Mouse (Mus musculus): ENCODE results near the gene Dhtkd1. TPM values are rescaled to one million over a fixed set of nuclear protein-coding genes. Genes with fewer than 3 reads are reported as not detected.

The Dhtkd1 gene
- polyA plus RNA-seq, 1 experiment from 2014 or later = 5.2 TPM

DNA sequence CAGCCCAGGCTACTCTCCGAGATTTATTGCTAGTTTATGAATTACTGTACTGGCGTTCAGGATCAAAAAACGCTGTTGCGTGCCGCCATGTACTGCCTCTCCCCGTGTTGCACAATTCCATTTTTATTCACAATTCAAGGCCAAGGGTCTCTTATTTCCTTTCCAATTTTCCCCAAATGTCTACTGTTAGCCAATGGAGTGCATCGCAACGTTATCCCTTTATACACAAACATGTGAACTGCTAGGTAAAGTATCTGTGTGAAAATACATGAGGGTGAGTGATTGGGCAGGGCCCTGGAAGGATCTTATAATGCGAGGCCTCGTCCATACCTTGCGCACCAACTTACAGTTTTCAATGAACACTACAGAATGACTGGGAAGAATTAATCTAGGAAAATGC is 48.3 kb downstream of the Dhtkd1 start:
- ATAC-seq (ENCODE audit: insufficient number of reproducible peaks, low FRiP score, low TSS enrichment, low read depth) (no peak), DNase-seq (ENCODE audit: low spot score) (peak; percentile 38)
- H3K27ac ChIP-seq (replicated peaks; ENCODE audit: low read depth, low read length) = no peak overlapping the region
- 38% methylated on average over 11 of the region's 11 CpGs for WGBS
- H3K4me3 ChIP-seq (ENCODE audit: low read depth, low read length) = peak overlapping the region; percentile 76
- H3K27me3 ChIP-seq (ENCODE audit: control insufficient read depth, insufficient read depth, low read length) = no peaks in the 10 kb centered on the region
- H3K36me3 ChIP-seq (ENCODE audit: control insufficient read depth, insufficient read depth, low read length) = no peaks in the 10 kb centered on the region
- H3K4me1 ChIP-seq (ENCODE audit: control insufficient read depth, insufficient read depth, low read length) = peaks cover 3% of the 10 kb centered on the region; the same call in 1 of the 2 replicates
- no peak overlapping the region; the same call in 1 of the 2 replicates for H3K9ac ChIP-seq (ENCODE audit: low read length)
- no peaks in the 10 kb centered on the region for H3K9me3 ChIP-seq (ENCODE audit: control insufficient read depth, low read length)
- H3K4me2 ChIP-seq (ENCODE audit: low read depth, severe bottlenecking) = peak overlapping the region; percentile 33

DNA sequence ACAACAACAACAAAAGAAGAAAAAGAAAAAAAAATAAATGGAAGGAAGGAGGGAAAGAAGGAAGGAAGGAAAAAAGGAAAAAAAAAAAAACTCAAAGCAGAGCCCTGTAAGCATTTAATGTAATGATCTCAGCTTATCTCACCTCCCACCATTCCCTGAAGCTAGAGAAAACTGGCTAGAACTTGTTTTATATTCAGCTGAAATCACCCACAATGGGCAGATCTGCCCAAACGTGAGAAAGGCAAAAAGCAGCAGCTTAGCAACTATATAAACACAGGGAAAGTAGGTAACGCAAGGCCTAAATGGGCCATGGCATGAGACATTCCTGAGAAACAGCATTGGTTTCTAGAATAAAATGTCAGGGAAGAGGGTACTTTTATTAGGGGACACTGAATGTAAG is 53.2 kb downstream of the Dhtkd1 start:
- Histone ChIP-seq H3K9me3 (ENCODE audit: control insufficient read depth, low read length) (no peaks in the 10 kb centered on the region), H3K36me3 (ENCODE audit: control insufficient read depth, insufficient read depth, low read length) (peaks cover 10% of the 10 kb centered on the region), H3K27me3 (ENCODE audit: control insufficient read depth, insufficient read depth, low read length) (no peaks in the 10 kb centered on the region), H3K4me3 (ENCODE audit: low read depth, low read length) (no peak overlapping the region), H3K4me2 (ENCODE audit: low read depth, severe bottlenecking) (no peak overlapping the region), H3K9ac (ENCODE audit: low read length) (no peak overlapping the region), H3K4me1 (ENCODE audit: control insufficient read depth, insufficient read depth, low read length) (peaks cover 3% of the 10 kb centered on the region; the same call in 1 of the 2 replicates), H3K27ac (replicated peaks; ENCODE audit: low read depth, low read length) (no peak overlapping the region)
- DNase-seq (ENCODE audit: low spot score) (no peak), ATAC-seq (ENCODE audit: insufficient number of reproducible peaks, low FRiP score, low TSS enrichment, low read depth) (no peak)
- 80% methylated on average over 2 of the region's 2 CpGs for WGBS

DNA sequence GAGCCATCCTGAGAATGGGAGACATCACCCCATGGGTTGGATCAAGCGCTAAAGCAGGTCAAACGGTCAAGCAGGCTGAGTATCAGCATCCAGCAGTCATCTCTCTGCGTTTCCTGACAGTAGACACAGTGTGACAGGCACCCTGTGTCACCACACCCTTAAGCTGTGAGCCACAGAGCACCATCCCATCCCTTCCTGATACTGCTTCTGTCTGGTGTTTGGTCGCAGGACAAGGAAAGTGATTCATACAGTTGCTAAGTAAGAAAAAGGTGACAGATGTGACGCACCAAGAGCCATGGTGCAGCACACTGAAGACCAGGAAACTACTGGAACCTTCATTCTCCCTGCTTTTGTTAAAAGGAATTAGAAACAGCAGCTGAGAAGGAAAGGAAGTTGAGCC is 53.7 kb downstream of the Dhtkd1 start:
- no peak overlapping the region for H3K27ac ChIP-seq (replicated peaks; ENCODE audit: low read depth, low read length)
- no peak overlapping the region for H3K4me3 ChIP-seq (ENCODE audit: low read depth, low read length)
- no peak overlapping the region for H3K4me2 ChIP-seq (ENCODE audit: low read depth, severe bottlenecking)
- ATAC-seq (ENCODE audit: insufficient number of reproducible peaks, low FRiP score, low TSS enrichment, low read depth) = no peak
- WGBS = 83% methylated on average over 5 of the region's 5 CpGs
- no peak for DNase-seq (ENCODE audit: low spot score)
- H3K36me3 ChIP-seq (ENCODE audit: control insufficient read depth, insufficient read depth, low read length) = peaks cover 10% of the 10 kb centered on the region
- no peaks in the 10 kb centered on the region for H3K9me3 ChIP-seq (ENCODE audit: control insufficient read depth, low read length)
- H3K4me1 ChIP-seq (ENCODE audit: control insufficient read depth, insufficient read depth, low read length) = no peaks in the 10 kb centered on the region
- H3K9ac ChIP-seq (ENCODE audit: low read length) = no peak overlapping the region
- H3K27me3 ChIP-seq (ENCODE audit: control insufficient read depth, insufficient read depth, low read length) = no peaks in the 10 kb centered on the region

DNA sequence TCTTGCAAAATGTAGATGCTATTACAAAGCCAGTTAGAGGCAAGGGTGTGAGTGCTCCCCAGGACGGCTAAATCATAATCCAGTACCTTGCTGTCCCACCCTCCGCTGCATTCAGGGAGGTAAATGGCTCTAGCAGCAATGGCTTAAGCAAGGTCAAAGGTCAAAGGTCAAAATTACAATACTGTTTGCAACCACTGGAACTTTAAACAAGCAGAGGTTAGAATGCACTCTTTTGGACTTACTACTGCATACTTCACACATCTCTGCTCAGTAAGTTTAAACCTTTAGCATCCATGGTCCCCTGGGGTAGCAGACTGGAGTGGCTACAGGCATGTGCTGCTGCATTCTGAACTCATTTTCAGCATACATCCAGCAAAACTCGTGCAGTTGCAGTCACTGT is 65.1 kb downstream of the Dhtkd1 start:
- Histone ChIP-seq H3K4me2 (ENCODE audit: low read depth, severe bottlenecking) (no peak overlapping the region), H3K36me3 (ENCODE audit: control insufficient read depth, insufficient read depth, low read length) (peaks cover 19% of the 10 kb centered on the region), H3K27me3 (ENCODE audit: control insufficient read depth, insufficient read depth, low read length) (no peaks in the 10 kb centered on the region), H3K9ac (ENCODE audit: low read length) (no peak overlapping the region), H3K4me1 (ENCODE audit: control insufficient read depth, insufficient read depth, low read length) (no peaks in the 10 kb centered on the region), H3K9me3 (ENCODE audit: control insufficient read depth, low read length) (no peaks in the 10 kb centered on the region), H3K27ac (replicated peaks; ENCODE audit: low read depth, low read length) (no peak overlapping the region), H3K4me3 (ENCODE audit: low read depth, low read length) (no peak overlapping the region)
- ATAC-seq (ENCODE audit: insufficient number of reproducible peaks, low FRiP score, low TSS enrichment, low read depth) = no peak
- DNase-seq (ENCODE audit: low spot score) = no peak
- 77% methylated on average over 3 of the region's 3 CpGs for WGBS

DNA sequence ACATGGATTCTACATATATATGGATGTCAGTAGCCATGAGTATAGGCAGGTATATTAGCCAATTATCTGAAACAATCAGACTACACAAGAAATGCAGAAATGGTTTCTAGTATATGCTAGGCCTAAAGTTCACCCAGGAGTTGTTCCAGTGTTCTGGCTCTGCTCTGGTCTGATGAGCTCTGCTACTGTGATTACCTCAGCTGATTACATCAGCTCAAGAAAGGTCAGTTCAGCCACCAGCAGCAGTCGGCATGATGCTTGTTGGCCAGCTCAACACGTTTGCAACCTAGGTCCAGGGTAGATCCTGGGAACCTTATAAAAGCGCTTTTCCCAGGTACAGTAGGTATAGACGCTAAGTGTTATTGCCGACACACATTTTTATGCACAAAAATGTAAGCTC is 72.8 kb downstream of the Dhtkd1 start:
- H3K27ac ChIP-seq (replicated peaks; ENCODE audit: low read depth, low read length) = no peak overlapping the region
- H3K4me2 ChIP-seq (ENCODE audit: low read depth, severe bottlenecking) = no peak overlapping the region
- no peaks in the 10 kb centered on the region for H3K9me3 ChIP-seq (ENCODE audit: control insufficient read depth, low read length)
- 92% methylated on average over 5 of the region's 5 CpGs for whole genome bisulfite sequencing
- ATAC-seq (ENCODE audit: insufficient number of reproducible peaks, low FRiP score, low TSS enrichment, low read depth) (no peak), DNase-seq (ENCODE audit: low spot score) (no peak)
- peaks cover 13% of the 10 kb centered on the region for H3K36me3 ChIP-seq (ENCODE audit: control insufficient read depth, insufficient read depth, low read length)
- H3K4me3 ChIP-seq (ENCODE audit: low read depth, low read length) = no peak overlapping the region
- H3K27me3 ChIP-seq (ENCODE audit: control insufficient read depth, insufficient read depth, low read length) = no peaks in the 10 kb centered on the region
- H3K9ac ChIP-seq (ENCODE audit: low read length) = no peak overlapping the region
- no peaks in the 10 kb centered on the region for H3K4me1 ChIP-seq (ENCODE audit: control insufficient read depth, insufficient read depth, low read length)

DNA sequence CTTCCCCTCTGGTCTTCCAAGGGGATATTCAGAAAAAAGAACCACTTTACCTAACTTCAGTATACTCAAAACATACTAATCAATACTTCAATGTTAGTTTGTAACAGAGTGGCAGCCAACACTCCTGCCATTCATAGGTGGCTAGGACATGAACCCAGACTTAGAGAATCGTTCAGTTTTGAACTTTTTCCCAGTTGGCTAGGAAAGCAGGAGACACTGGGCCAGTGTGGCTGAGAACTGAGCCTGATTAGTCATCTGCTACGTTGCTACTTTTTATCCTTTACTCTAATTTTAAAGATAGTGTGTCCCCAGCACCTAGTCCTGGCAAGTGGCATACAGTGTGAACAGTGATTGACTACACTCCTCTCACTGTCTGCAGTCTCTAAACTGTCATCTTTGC is 74.9 kb downstream of the Dhtkd1 start:
- Histone ChIP-seq H3K36me3 (ENCODE audit: control insufficient read depth, insufficient read depth, low read length) (peaks cover 2% of the 10 kb centered on the region), H3K4me2 (ENCODE audit: low read depth, severe bottlenecking) (no peak overlapping the region), H3K9me3 (ENCODE audit: control insufficient read depth, low read length) (no peaks in the 10 kb centered on the region), H3K4me1 (ENCODE audit: control insufficient read depth, insufficient read depth, low read length) (no peaks in the 10 kb centered on the region), H3K27me3 (ENCODE audit: control insufficient read depth, insufficient read depth, low read length) (no peaks in the 10 kb centered on the region), H3K27ac (replicated peaks; ENCODE audit: low read depth, low read length) (no peak overlapping the region), H3K9ac (ENCODE audit: low read length) (no peak overlapping the region), H3K4me3 (ENCODE audit: low read depth, low read length) (no peak overlapping the region)
- ATAC-seq (ENCODE audit: insufficient number of reproducible peaks, low FRiP score, low TSS enrichment, low read depth) (no peak), DNase-seq (ENCODE audit: low spot score) (no peak)
- WGBS = 95% methylated on average over 2 of the region's 2 CpGs

DNA sequence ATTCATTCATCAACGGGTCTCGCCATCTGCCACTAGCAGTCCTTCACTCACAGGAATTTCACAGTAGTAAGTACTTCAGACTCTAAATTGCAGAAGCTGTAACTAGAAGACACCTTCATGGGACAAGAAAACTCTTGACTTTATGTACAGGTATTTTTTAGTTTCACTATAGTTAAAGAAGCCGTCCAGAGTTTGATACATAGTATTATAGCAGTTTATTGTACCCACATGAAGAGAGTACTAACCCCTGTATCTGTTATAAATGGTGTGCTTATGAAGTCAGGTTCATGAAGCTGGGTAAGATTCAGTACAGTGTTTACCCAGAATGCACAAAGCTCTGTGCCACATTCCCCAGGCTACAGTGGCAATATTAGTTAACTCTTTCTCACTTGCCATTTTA is 79.8 kb downstream of the Dhtkd1 start, which contains the start of gene Gm13199:
Gene Gm13199, minus strand, starts transcription at position 101 of the 400 bp plus-strand sequence.
- no peak within 1 kb of the TSS for H3K4me2 ChIP-seq (ENCODE audit: low read depth, severe bottlenecking)
- H3K9ac ChIP-seq (ENCODE audit: low read length) = no peak within 1 kb of the TSS
- WGBS = 95% methylated on average over 3 of the region's 3 CpGs
- no peak within 1 kb of the TSS for H3K27ac ChIP-seq (replicated peaks; ENCODE audit: low read depth, low read length)
- H3K4me1 ChIP-seq (ENCODE audit: control insufficient read depth, insufficient read depth, low read length) = no peaks in the 10 kb centered on the region
- H3K36me3 ChIP-seq (ENCODE audit: control insufficient read depth, insufficient read depth, low read length) = peaks cover 8% of the 10 kb centered on the region; the same call in 1 of the 2 replicates
- H3K27me3 ChIP-seq (ENCODE audit: control insufficient read depth, insufficient read depth, low read length) = no peaks in the 10 kb centered on the region
- H3K9me3 ChIP-seq (ENCODE audit: control insufficient read depth, low read length) = no peaks in the 10 kb centered on the region
- no peak for ATAC-seq (ENCODE audit: insufficient number of reproducible peaks, low FRiP score, low TSS enrichment, low read depth)
- DNase-seq (ENCODE audit: low spot score) = no peak
- no peak within 1 kb of the TSS for H3K4me3 ChIP-seq (ENCODE audit: low read depth, low read length)

DNA sequence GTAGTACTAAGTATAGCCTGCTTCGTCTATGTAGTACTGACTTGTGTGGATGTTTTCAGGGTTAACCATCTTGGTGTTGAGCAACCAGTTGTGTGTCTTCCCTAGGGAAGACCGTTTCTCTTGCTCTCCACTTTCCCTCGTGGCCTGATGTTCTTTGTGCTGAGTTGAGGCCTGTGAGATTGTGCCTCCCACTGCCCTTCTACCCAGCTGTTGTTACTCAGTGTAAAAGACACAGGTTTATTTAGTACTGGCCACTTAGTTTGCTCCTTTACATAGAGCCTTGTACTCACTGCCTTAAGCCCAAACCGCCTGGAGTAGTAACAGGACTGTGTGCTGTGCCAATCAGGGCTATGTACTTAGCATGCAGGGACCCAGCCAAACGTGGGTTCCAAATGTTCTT is 90.7 kb downstream of the Dhtkd1 start:
- Histone ChIP-seq H3K9ac (ENCODE audit: low read length) (no peak overlapping the region), H3K4me2 (ENCODE audit: low read depth, severe bottlenecking) (no peak overlapping the region), H3K9me3 (ENCODE audit: control insufficient read depth, low read length) (peaks cover 2% of the 10 kb centered on the region; the same call in 1 of the 2 replicates), H3K27ac (replicated peaks; ENCODE audit: low read depth, low read length) (no peak overlapping the region), H3K4me1 (ENCODE audit: control insufficient read depth, insufficient read depth, low read length) (0 out of 2 replicates have a peak, but pooled peaks cover under 1% of the 10 kb centered on the region), H3K36me3 (ENCODE audit: control insufficient read depth, insufficient read depth, low read length) (peaks cover 5% of the 10 kb centered on the region; the same call in 1 of the 2 replicates), H3K4me3 (ENCODE audit: low read depth, low read length) (no peak overlapping the region), H3K27me3 (ENCODE audit: control insufficient read depth, insufficient read depth, low read length) (no peaks in the 10 kb centered on the region)
- WGBS = 88% methylated on average over 5 of the region's 5 CpGs
- DNase-seq (ENCODE audit: low spot score) (no peak), ATAC-seq (ENCODE audit: insufficient number of reproducible peaks, low FRiP score, low TSS enrichment, low read depth) (no peak)

DNA sequence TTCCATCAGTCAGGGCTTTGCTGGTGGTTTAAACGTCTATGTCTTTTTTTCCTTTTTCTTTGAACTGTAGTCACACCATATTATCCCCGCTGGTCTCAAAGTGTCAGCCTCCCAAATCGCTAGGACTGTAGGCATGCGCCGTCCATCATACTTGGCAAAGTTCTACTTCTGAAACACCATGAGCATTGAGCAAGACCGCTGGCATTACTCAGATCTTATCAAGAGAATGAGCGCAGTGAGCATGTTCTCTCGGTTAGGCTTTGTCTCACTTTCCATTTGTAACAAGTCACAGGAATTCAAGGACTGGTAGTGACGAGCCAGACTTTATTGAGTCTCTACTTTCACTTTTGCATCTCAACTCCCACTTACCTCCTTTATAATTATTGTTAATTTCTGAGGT is 91.5 kb downstream of the Dhtkd1 start:
- Histone ChIP-seq H3K4me2 (ENCODE audit: low read depth, severe bottlenecking) (no peak overlapping the region), H3K9ac (ENCODE audit: low read length) (no peak overlapping the region), H3K9me3 (ENCODE audit: control insufficient read depth, low read length) (peaks cover 2% of the 10 kb centered on the region; the same call in 1 of the 2 replicates), H3K36me3 (ENCODE audit: control insufficient read depth, insufficient read depth, low read length) (peaks cover 3% of the 10 kb centered on the region; the same call in 1 of the 2 replicates), H3K4me1 (ENCODE audit: control insufficient read depth, insufficient read depth, low read length) (0 out of 2 replicates have a peak, but pooled peaks cover 5% of the 10 kb centered on the region), H3K27ac (replicated peaks; ENCODE audit: low read depth, low read length) (no peak overlapping the region), H3K27me3 (ENCODE audit: control insufficient read depth, insufficient read depth, low read length) (no peaks in the 10 kb centered on the region), H3K4me3 (ENCODE audit: low read depth, low read length) (no peak overlapping the region)
- WGBS = 91% methylated on average over 9 of the region's 9 CpGs
- ATAC-seq (ENCODE audit: insufficient number of reproducible peaks, low FRiP score, low TSS enrichment, low read depth) = no peak
- DNase-seq (ENCODE audit: low spot score) = no peak

Measured in limb, embryonic 11.5 days (tissue).